In the genomic region with DNA sequence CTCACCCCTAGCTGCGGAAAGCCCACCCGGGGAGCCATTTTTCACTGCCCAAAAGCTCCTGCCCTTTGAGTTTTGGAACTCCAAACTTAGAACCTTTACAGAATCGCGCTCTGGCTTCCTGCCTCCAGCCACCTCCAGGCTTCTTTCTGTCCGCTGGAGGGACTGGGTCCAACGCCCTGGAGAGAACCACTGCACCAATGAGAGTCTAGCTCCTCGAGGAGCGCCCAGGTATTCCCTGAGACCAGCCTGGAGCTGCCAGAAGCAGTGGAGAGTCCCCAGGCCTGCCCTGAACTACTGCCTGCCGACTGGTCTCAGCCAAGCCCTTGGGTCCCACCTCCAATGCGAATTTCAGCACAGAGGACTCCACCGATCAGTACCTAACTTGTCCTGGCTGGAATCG, we compare ENCODE assay signal across 9 mouse cellular contexts. TPM values are rescaled to one million over a fixed set of nuclear protein-coding genes. Genes with fewer than 3 reads are reported as not detected.
DNase-seq lines count a peak whose midpoint lies in the region; ATAC-seq and TF ChIP-seq lines count a peak whose summit lies in the region.
"Had no signal": no experiment of that assay in that cellular context is flagged by ENCODE, and none has a peak within 500 bp of the region (broad histone marks: within the 10 kb centered on the region; RNA-seq: fewer than 3 reads in every experiment).

No protein-coding gene starts in this region.

- H3K27ac ChIP-seq in gastrocnemius, adult 2 months = no peak overlapping the region
- peak overlapping the region; percentile 96 for H3K27ac ChIP-seq in forebrain, embryonic 10.5 days
- H3K27ac ChIP-seq in kidney, embryonic 14.5 days (ENCODE audit: low read depth, low read length) = no peak overlapping the region
- peak overlapping the region; percentile 92 for H3K27ac ChIP-seq in midbrain, embryonic 13.5 days
- H3K27ac ChIP-seq in layer of hippocampus, adult 2 months = no peak overlapping the region

- DNase-seq in gastrocnemius, adult 2 months = no peak
- no peak for DNase-seq in gastrocnemius, postnatal 4 days (ENCODE audit: low spot score in 2 of 2)
- DNase-seq in forebrain, embryonic 10.5 days (ENCODE audit: extremely low spot score, low spot score) = peak; percentile 29
- no peak for DNase-seq in cerebellum, adult 8-10 months
- DNase-seq in layer of hippocampus, adult 2 months (ENCODE audit: low spot score in 2 of 2) = no peak
- DNase-seq: gastrocnemius, postnatal 36 days had no signal

- ATAC-seq in kidney, embryonic 14.5 days (ENCODE audit: low FRiP score, low TSS enrichment) = 0 out of 2 replicates have a peak, but pooled peaks have one; percentile 0
- ATAC-seq in midbrain, embryonic 13.5 days = no peak
- ATAC-seq in frontal cortex, adult (ENCODE audit: low TSS enrichment) = no peak

- TF ChIP-seq CTCF in gastrocnemius, adult 2 months (IDR thresholded peaks at IDR 0.05) = no peak
- no peak for TF ChIP-seq CTCF in layer of hippocampus, adult 2 months (conservative IDR thresholded peaks at IDR 0.05)

- 4% methylated on average over 12 of the region's 12 CpGs for WGBS in forebrain, embryonic 10.5 days
- 8% methylated on average over 12 of the region's 12 CpGs for WGBS in kidney, embryonic 14.5 days
- WGBS in midbrain, embryonic 13.5 days = 5% methylated on average over 12 of the region's 12 CpGs

- H3K9me3 ChIP-seq in forebrain, embryonic 10.5 days = no peaks in the 10 kb centered on the region
- no peaks in the 10 kb centered on the region for H3K9me3 ChIP-seq in kidney, embryonic 14.5 days (ENCODE audit: control insufficient read depth, low read length)
- no peaks in the 10 kb centered on the region for H3K9me3 ChIP-seq in midbrain, embryonic 13.5 days

- H3K4me2 ChIP-seq in kidney, embryonic 14.5 days (replicated peaks; ENCODE audit: low read depth, low read length) = peak overlapping the region; percentile 89
- peak overlapping the region; percentile 92 for H3K4me2 ChIP-seq in midbrain, embryonic 13.5 days (replicated peaks)

- H3K36me3 ChIP-seq in forebrain, embryonic 10.5 days (replicated peaks) = no peaks in the 10 kb centered on the region
- no peaks in the 10 kb centered on the region for H3K36me3 ChIP-seq in kidney, embryonic 14.5 days (ENCODE audit: control insufficient read depth, insufficient read depth, low read length)
- no peaks in the 10 kb centered on the region for H3K36me3 ChIP-seq in midbrain, embryonic 13.5 days

- intact Hi-C loops in gastrocnemius, adult 2 months (cut with DNase I) = loop anchor here (5.0 kb wide), 1 partner anchor 288 kb away; no protein-coding TSS in a partner anchor

- peaks cover 80% of the 10 kb centered on the region for H3K4me1 ChIP-seq in forebrain, embryonic 10.5 days
- H3K4me1 ChIP-seq in kidney, embryonic 14.5 days (ENCODE audit: control insufficient read depth, insufficient read depth, low read length) = 0 out of 2 replicates have a peak, but pooled peaks cover 2% of the 10 kb centered on the region
- H3K4me1 ChIP-seq in midbrain, embryonic 13.5 days (replicated peaks) = peaks cover 60% of the 10 kb centered on the region

- peak overlapping the region; percentile 89 for H3K4me3 ChIP-seq in gastrocnemius, adult 2 months
- peak overlapping the region; percentile 83 for H3K4me3 ChIP-seq in forebrain, embryonic 10.5 days
- H3K4me3 ChIP-seq in kidney, embryonic 14.5 days (ENCODE audit: low read length) = peak overlapping the region; percentile 79
- peak overlapping the region; percentile 71 for H3K4me3 ChIP-seq in midbrain, embryonic 13.5 days (replicated peaks)
- no peak overlapping the region for H3K4me3 ChIP-seq in layer of hippocampus, adult 2 months

- H3K27me3 ChIP-seq in forebrain, embryonic 10.5 days (ENCODE audit: poor library complexity, severe bottlenecking) = peaks cover 63% of the 10 kb centered on the region
- H3K27me3 ChIP-seq in kidney, embryonic 14.5 days (ENCODE audit: control insufficient read depth, insufficient read depth, low read length) = no peaks in the 10 kb centered on the region; the same call in 1 of the 2 replicates
- H3K27me3 ChIP-seq in midbrain, embryonic 13.5 days = peaks cover 46% of the 10 kb centered on the region

- H3K9ac ChIP-seq in kidney, embryonic 14.5 days (ENCODE audit: low read depth, low read length) = peak overlapping the region; percentile 32; the same call in 1 of the 2 replicates
- H3K9ac ChIP-seq in midbrain, embryonic 13.5 days (replicated peaks) = peak overlapping the region; percentile 91; the same call in 1 of the 2 replicates

RNA-seq across cellular contexts. Expression of a gene that starts 1.2 kb away (rescaled TPM):
- total RNA-seq in gastrocnemius, adult 2 months (2021) = 10 to 100 TPM; 10.0 to 13.7 TPM
- total RNA-seq in gastrocnemius, postnatal 4 days (2021) = 10 to 100 TPM; 32.8 to 36.5 TPM
- 39.0 and 41.4 TPM in 2 replicates for polyA plus RNA-seq in forebrain, embryonic 10.5 days (2016; fragmentation: Nextera tagmentation; extraction: Ambion mirVana)
- 19.9 and 34.4 TPM in 2 replicates for polyA plus RNA-seq in kidney, embryonic 14.5 days (2014; fragmentation: Nextera tagmentation; extraction: Ambion mirVana)
- polyA plus RNA-seq in midbrain, embryonic 13.5 days (2015; fragmentation: Nextera tagmentation; extraction: Ambion mirVana) = 41.3 and 57.1 TPM in 2 replicates
- total RNA-seq in layer of hippocampus, adult 2 months (2021) = 10 to 100 TPM; 78.0 to 80.1 TPM

Comparison
In these comparisons a context has a peak if more than half of its experiments do, and no peak if none do; other contexts are left out.
1. H3K27ac ChIP-seq: peak in forebrain, embryonic 10.5 days (single experiment) and midbrain, embryonic 13.5 days (single experiment); none in gastrocnemius, adult 2 months (single experiment), kidney, embryonic 14.5 days (single experiment) and layer of hippocampus, adult 2 months (single experiment).